Mouse (Mus musculus) gastrocnemius, postnatal 36 days (tissue): ENCODE results near the gene Zfp426. TPM values are rescaled to one million over a fixed set of nuclear protein-coding genes. Genes with fewer than 3 reads are reported as not detected.
A peak's percentile ranks its signal among the peaks of the same experiment; 100 is the strongest.

Experiments used
- DNase-seq, 2 experiments: peaks; one replicate each; pipeline ENCODE4 v3.0.0; 2022
- intact Hi-C: fragments of 180-260 bp; cut with DNase I; formaldehyde crosslinking; loops from one replicate; pipeline ENCODE4 v1.15.1; 2025
- long read RNA-seq, 2 experiments: library from polyadenylated mRNA; stranded (forward); transcript quantifications; one replicate each; pipeline ENCODE4 v2.0.0; 2021
- total RNA-seq, 2 experiments: library from RNA; stranded (reverse); gene quantifications; 2 replicates each; pipeline ENCODE4 v1.2.3; 2021

Zfp426 gene
- total RNA-seq: 1 to 10 TPM; 6.1 to 8.2 TPM
- long read RNA-seq, experiment 1, partial matches to known transcripts: 0 of 5 reads
- long read RNA-seq, experiment 1, other reads (novel, unspliced or antisense): 4 of 5 reads
- long read RNA-seq, experiment 2, partial matches to known transcripts: 0 of 4 reads
- long read RNA-seq, experiment 2, other reads (novel, unspliced or antisense): 4 of 4 reads

GRCm38 (mm10) chr9:20492527-20493233, at the start of gene Zfp426:
TSS of gene Zfp426 (minus strand) at chr9:20492746.
- intact Hi-C loops: no loop called here
- DNase-seq: peak; percentile 67 to 86

GRCm38 (mm10) chr9:20536598-20536997, 44.1 kb upstream of the Zfp426 start:
- no peak for DNase-seq
- intact Hi-C loops: no loop called here

GRCm38 (mm10) chr9:20534326-20534926, 41.9 kb upstream of the Zfp426 start:
- DNase-seq: no peak
- intact Hi-C loops: no loop called here

- intact Hi-C loops: no loop called here
- DNase-seq: peak; percentile 87 to 90
Measured at GRCm38 (mm10) chr9:20521306-20521957, 28.9 kb upstream of the Zfp426 start, which contains the start of gene Zfp266. TSS of gene Zfp266 (minus strand) at chr9:20521417.

GRCm38 (mm10) chr9:20520531-20521210, 28.1 kb upstream of the Zfp426 start:
- DNase-seq: no peak
- intact Hi-C loops: no loop called here

- intact Hi-C loops: no loop called here
- no peak for DNase-seq
Measured at GRCm38 (mm10) chr9:20519949-20520348, 27.4 kb upstream of the Zfp426 start.

GRCm38 (mm10) chr9:20518708-20519107, 26.2 kb upstream of the Zfp426 start:
- intact Hi-C loops: no loop called here

GRCm38 (mm10) chr9:20517727-20518126, 25.2 kb upstream of the Zfp426 start:
- intact Hi-C loops: no loop called here
- no peak for DNase-seq

More at GRCm38 (mm10) chr9:20518708-20519107, 26.2 kb upstream of the Zfp426 start:
- DNase-seq: no peak

- intact Hi-C loops: no loop called here
Measured at GRCm38 (mm10) chr9:20514016-20514415, 21.5 kb upstream of the Zfp426 start.

GRCm38 (mm10) chr9:20512714-20513113, 20.2 kb upstream of the Zfp426 start:
- DNase-seq: no peak
- intact Hi-C loops: no loop called here

More at GRCm38 (mm10) chr9:20514016-20514415, 21.5 kb upstream of the Zfp426 start:
- no peak for DNase-seq

- no peak for DNase-seq
- intact Hi-C loops: no loop called here
Measured at GRCm38 (mm10) chr9:20511645-20512044, 19.1 kb upstream of the Zfp426 start.

GRCm38 (mm10) chr9:20510346-20510745, 17.8 kb upstream of the Zfp426 start:
- no peak for DNase-seq
- intact Hi-C loops: no loop called here

- DNase-seq: no peak
- intact Hi-C loops: no loop called here
Measured at GRCm38 (mm10) chr9:20509676-20510075, 17.1 kb upstream of the Zfp426 start.

GRCm38 (mm10) chr9:20504801-20505200, 12.3 kb upstream of the Zfp426 start:
- intact Hi-C loops: no loop called here
- DNase-seq: no peak

GRCm38 (mm10) chr9:20493281-20493680, 735 bp upstream of the Zfp426 start:
- DNase-seq: no peak

GRCm38 (mm10) chr9:20491858-20492526, 554 bp downstream of the Zfp426 start:
- intact Hi-C loops: no loop called here
- no peak for DNase-seq

More at GRCm38 (mm10) chr9:20493281-20493680, 735 bp upstream of the Zfp426 start:
- intact Hi-C loops: no loop called here

GRCm38 (mm10) chr9:20489536-20489935, 3.0 kb downstream of the Zfp426 start:
- DNase-seq: no peak
- intact Hi-C loops: no loop called here

- intact Hi-C loops: no loop called here
Measured at GRCm38 (mm10) chr9:20479396-20479795, 13.2 kb downstream of the Zfp426 start.

GRCm38 (mm10) chr9:20476632-20477031, 15.9 kb downstream of the Zfp426 start:
- no peak for DNase-seq
- intact Hi-C loops: no loop called here

More at GRCm38 (mm10) chr9:20479396-20479795, 13.2 kb downstream of the Zfp426 start:
- DNase-seq: no peak
